Mouse (Mus musculus): ENCODE data around the gene Fras1.

Fras1 gene

GRCm38 (mm10) chr5:96373567-96373985 is at the start of gene Fras1:
TSS of gene Fras1 (plus strand) at chr5:96373955.
- in situ Hi-C loops (cut with MboI, MseI): loop anchor here (25.0 kb wide), 1 partner anchor 389 kb away; no protein-coding TSS in a partner anchor

- in situ Hi-C loops (cut with MboI, MseI): no loop called here
Measured at GRCm38 (mm10) chr5:96331048-96331737, 42.6 kb upstream of the Fras1 start.

- in situ Hi-C loops (cut with MboI, MseI): no loop called here
Measured at GRCm38 (mm10) chr5:96331738-96332070, 42.1 kb upstream of the Fras1 start.

GRCm38 (mm10) chr5:96333963-96334362 is 39.8 kb upstream of the Fras1 start:
- in situ Hi-C loops (cut with MboI, MseI): no loop called here

- in situ Hi-C loops (cut with MboI, MseI): no loop called here
Measured at GRCm38 (mm10) chr5:96340564-96340963, 33.2 kb upstream of the Fras1 start.

- in situ Hi-C loops (cut with MboI, MseI): no loop called here
Measured at GRCm38 (mm10) chr5:96344983-96345382, 28.8 kb upstream of the Fras1 start.

- in situ Hi-C loops (cut with MboI, MseI): loop anchor here (25.0 kb wide), 1 partner anchor 410 kb away; no protein-coding TSS in a partner anchor
Measured at GRCm38 (mm10) chr5:96351963-96352362, 21.8 kb upstream of the Fras1 start.

- in situ Hi-C loops (cut with MboI, MseI): loop anchor here (25.0 kb wide), 1 partner anchor 398 kb away; no protein-coding TSS in a partner anchor
Measured at GRCm38 (mm10) chr5:96363950-96364349, 9.8 kb upstream of the Fras1 start.

- in situ Hi-C loops (cut with MboI, MseI): loop anchor here (25.0 kb wide), 1 partner anchor 397 kb away; no protein-coding TSS in a partner anchor
Measured at GRCm38 (mm10) chr5:96365590-96365989, 8.2 kb upstream of the Fras1 start.

GRCm38 (mm10) chr5:96367260-96367659 is 6.5 kb upstream of the Fras1 start:
- in situ Hi-C loops (cut with MboI, MseI): loop anchor here (25.0 kb wide), 1 partner anchor 395 kb away; no protein-coding TSS in a partner anchor

GRCm38 (mm10) chr5:96373106-96373505 is 649 bp upstream of the Fras1 start:
- in situ Hi-C loops (cut with MboI, MseI): loop anchor here (25.0 kb wide), 1 partner anchor 389 kb away; no protein-coding TSS in a partner anchor

- in situ Hi-C loops (cut with MboI, MseI): loop anchor here (25.0 kb wide), 1 partner anchor 388 kb away; no protein-coding TSS in a partner anchor
Measured at GRCm38 (mm10) chr5:96373986-96374901, 489 bp downstream of the Fras1 start.

- in situ Hi-C loops (cut with MboI, MseI): no loop called here
Measured at GRCm38 (mm10) chr5:96375391-96375831, 1.7 kb downstream of the Fras1 start.

GRCm38 (mm10) chr5:96376216-96376615 is 2.5 kb downstream of the Fras1 start:
- in situ Hi-C loops (cut with MboI, MseI): no loop called here

GRCm38 (mm10) chr5:96386138-96386933 is 12.6 kb downstream of the Fras1 start:
- in situ Hi-C loops (cut with MboI, MseI): no loop called here

GRCm38 (mm10) chr5:96388306-96388705 is 14.6 kb downstream of the Fras1 start:
- in situ Hi-C loops (cut with MboI, MseI): no loop called here

- in situ Hi-C loops (cut with MboI, MseI): no loop called here
Measured at GRCm38 (mm10) chr5:96389963-96390623, 16.3 kb downstream of the Fras1 start.

- in situ Hi-C loops (cut with MboI, MseI): no loop called here
Measured at GRCm38 (mm10) chr5:96391086-96391485, 17.3 kb downstream of the Fras1 start.

GRCm38 (mm10) chr5:96394947-96395346 is 21.2 kb downstream of the Fras1 start:
- in situ Hi-C loops (cut with MboI, MseI): no loop called here

- in situ Hi-C loops (cut with MboI, MseI): no loop called here
Measured at GRCm38 (mm10) chr5:96395786-96396650, 22.3 kb downstream of the Fras1 start.
